Mouse (Mus musculus): Measurements from ENCODE around the gene Col5a2.

DNA sequence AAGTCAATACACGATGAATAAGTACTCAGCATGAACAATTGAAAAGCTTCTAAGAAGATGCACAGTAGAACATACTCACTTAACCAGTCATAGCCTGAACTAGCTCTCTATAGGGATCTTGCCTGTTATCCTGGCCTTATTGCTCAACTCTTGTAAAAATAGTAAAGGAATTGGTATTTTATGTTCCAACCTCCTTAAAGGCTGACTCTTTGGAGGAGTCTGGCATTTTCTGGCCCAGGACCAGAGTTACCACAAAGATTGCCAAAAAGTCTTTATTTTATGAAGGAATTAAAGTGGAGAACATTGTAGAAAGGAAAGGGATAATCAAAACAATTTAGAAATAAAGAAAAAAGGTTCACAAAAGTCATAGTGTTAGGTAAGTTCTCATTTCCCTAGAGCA, 21.2 kb downstream of the Col5a2 start:
- no peak for TF ChIP-seq TAL1 (IDR thresholded peaks at IDR 0.05; ENCODE audit: low read length)
- no peak for TF ChIP-seq GATA1 (IDR thresholded peaks at IDR 0.05; ENCODE audit: low read length)
